Mouse (Mus musculus) cerebellum, adult 2 months (tissue): Measurements from ENCODE around the gene Gcdh.

Experiments
- CTCF ChIP-seq: fragments of 200-500 bp; IDR thresholded peaks from 2 replicates; pipeline ENCODE4 v1.5.1; 2011; ENCODE audit warnings: low read depth, mild to moderate bottlenecking, control low read depth, low read length, moderate library complexity, borderline replicate concordance; ENCODE audit not compliant: insufficient read depth
- POLR2A ChIP-seq: fragments of 200-500 bp; IDR thresholded peaks from 2 replicates; pipeline ENCODE4 v1.6.1; 2011; ENCODE audit warnings: low read length, control low read depth, borderline replicate concordance; ENCODE audit not compliant: insufficient read depth

GRCm38 (mm10) chr8:84907037-84907436 lies 13.3 kb upstream of the Gcdh start:
- TF ChIP-seq POLR2A (no peak), CTCF (no peak)
